Mouse (Mus musculus) intestine, embryonic 14.5 days (tissue): Measurements from ENCODE around the gene Sult1c2. TPM values are rescaled to one million over a fixed set of nuclear protein-coding genes. Genes with fewer than 3 reads are reported as not detected.
"Not testable (repeated sequence)": the region's sequence is repeated elsewhere in the genome, so short reads cannot be mapped to it uniquely, and the experiment has no call there.

Experiments
- ATAC-seq: fragments of 200-750 bp; cut with Nextera tagmentation; replicated peaks from 2 replicates; pipeline ENCODE4 v1.8.0; 2017; ENCODE audit warnings: low read depth, moderate number of reproducible peaks, moderate TSS enrichment, moderate library complexity; ENCODE audit not compliant: low FRiP score, low TSS enrichment
- DNase-seq: peaks from one replicate; pipeline ENCODE4 v3.0.0-alpha.2; 2018; ENCODE audit warnings: low spot score
- H3K27ac ChIP-seq: fragments of 300-500 bp; sonication (generic); 2 replicates; pipeline ENCODE4 v1.5.1; 2014; ENCODE audit warnings: low read depth, mild to moderate bottlenecking, control low read depth
- H3K27me3 ChIP-seq: fragments of 300-500 bp; sonication (generic); replicated peaks from 2 replicates; pipeline ENCODE4 v1.6.1; 2014; ENCODE audit warnings: low read length, control low read depth; ENCODE audit not compliant: control insufficient read depth, insufficient read depth
- H3K36me3 ChIP-seq: fragments of 300-500 bp; sonication (generic); 2 replicates; pipeline ENCODE4 v1.6.1; 2014; ENCODE audit warnings: low read length, control low read depth; ENCODE audit not compliant: control insufficient read depth, insufficient read depth
- H3K4me1 ChIP-seq: fragments of 300-500 bp; sonication (generic); replicated peaks from 2 replicates; pipeline ENCODE4 v1.6.1; 2014; ENCODE audit warnings: low read length, control low read depth, mixed read lengths; ENCODE audit not compliant: control insufficient read depth, insufficient read depth
- H3K4me2 ChIP-seq: fragments of 300-500 bp; sonication (generic); 2 replicates; pipeline ENCODE4 v1.6.1; 2014; ENCODE audit warnings: low read length
- H3K4me3 ChIP-seq: fragments of 300-500 bp; sonication (generic); 2 replicates; pipeline ENCODE4 v1.5.1; 2014; ENCODE audit warnings: low read depth, low read length, control low read depth, mixed read lengths
- H3K9ac ChIP-seq: fragments of 300-500 bp; sonication (generic); 2 replicates; pipeline ENCODE4 v1.6.1; 2014; ENCODE audit warnings: mild to moderate bottlenecking, low read length
- H3K9me3 ChIP-seq: fragments of 300-500 bp; sonication (generic); 2 replicates; pipeline ENCODE4 v1.6.1; 2016; ENCODE audit warnings: low read length, control low read depth; ENCODE audit not compliant: control insufficient read depth
- WGBS: fragments of 180-500 bp; shearing (Covaris S2); extraction: QIAGEN DNeasy Blood & Tissue Kit; methylation state at CpG from one replicate; pipeline ENCODE4 v1.1.7; 2014; 5-methylcytosine and 5-hydroxymethylcytosine counted together
- polyA plus RNA-seq: library from polyadenylated mRNA; unstranded; fragments of >200 nt; fragmentation: Nextera tagmentation; extraction: Ambion mirVana; gene quantifications from 2 replicates; pipeline ENCODE4 v1.2.1, GENCODE M21; 2014

The Sult1c2 gene
- polyA plus RNA-seq, 1 experiment from 2014 or later: 0.12 TPM

- no peak overlapping the region for H3K27ac ChIP-seq
- no peak overlapping the region for H3K4me3 ChIP-seq
- DNase-seq (no peak), ATAC-seq (no peak)
- H3K9ac ChIP-seq: no peak overlapping the region
- WGBS: 64% methylated on average over 3 of the region's 3 CpGs
- no peaks in the 10 kb centered on the region for H3K36me3 ChIP-seq
- no peaks in the 10 kb centered on the region for H3K4me1 ChIP-seq
- H3K9me3 ChIP-seq: no peaks in the 10 kb centered on the region
- no peak overlapping the region for H3K4me2 ChIP-seq
- no peaks in the 10 kb centered on the region for H3K27me3 ChIP-seq
Measured at GRCm38 (mm10) chr17:53833366-53833765, 12.8 kb downstream of the Sult1c2 start.

- not testable (repeated sequence) for H3K4me2 ChIP-seq, ATAC-seq, H3K9me3 ChIP-seq, H3K4me1 ChIP-seq, H3K36me3 ChIP-seq, H3K9ac ChIP-seq, H3K27ac ChIP-seq, DNase-seq, H3K4me3 ChIP-seq, H3K27me3 ChIP-seq
- WGBS: 85% methylated on average over 16 of the region's 16 CpGs
Measured at GRCm38 (mm10) chr17:53803974-53804373, 42.2 kb downstream of the Sult1c2 start.

- WGBS: 86% methylated on average over 1 of the region's 1 CpGs
- Histone ChIP-seq H3K9ac (no peak overlapping the region), H3K4me3 (no peak overlapping the region), H3K9me3 (no peaks in the 10 kb centered on the region), H3K36me3 (no peaks in the 10 kb centered on the region), H3K27me3 (no peaks in the 10 kb centered on the region), H3K4me1 (no peaks in the 10 kb centered on the region), H3K27ac (no peak overlapping the region), H3K4me2 (no peak overlapping the region)
- ATAC-seq: no peak
- DNase-seq: no peak
Measured at GRCm38 (mm10) chr17:53783381-53783780, 62.8 kb downstream of the Sult1c2 start.

Other genes starting within 250 kb of the Sult1c2 start
- gene Sgo1, start 157.0 kb downstream of the Sult1c2 start, polyA plus RNA-seq: 39.7 and 43.1 TPM in 2 replicates
- gene Sult1c1, start 144.3 kb upstream of the Sult1c2 start, polyA plus RNA-seq: not detected in 2 replicates